Mouse (Mus musculus): ENCODE results near the gene Ppdpf. TPM values are rescaled to one million over a fixed set of nuclear protein-coding genes. Genes with fewer than 3 reads are reported as not detected.

The Ppdpf gene
- polyA plus RNA-seq, 1 experiment from 2014 or later = 101 TPM

- peaks cover 51% of the 10 kb centered on the region for H3K27me3 ChIP-seq
- ATAC-seq (ENCODE audit: low read depth) = peak; percentile 74
- H3K4me3 ChIP-seq (replicated peaks) = no peak overlapping the region
- WGBS (ENCODE audit: insufficient replicate concordance) = 64% methylated on average over 4 of the region's 4 CpGs
- 0 out of 2 replicates have a peak overlapping the region, but pooled peaks have one; percentile 8 for H3K4me2 ChIP-seq
- DNase-seq = no peak
- H3K9ac ChIP-seq = no peak overlapping the region
- no peaks in the 10 kb centered on the region for H3K36me3 ChIP-seq
- no peaks in the 10 kb centered on the region for H3K9me3 ChIP-seq (replicated peaks)
- no peak overlapping the region for H3K27ac ChIP-seq
- peaks cover 20% of the 10 kb centered on the region for H3K4me1 ChIP-seq (replicated peaks)
Observed at GRCm38 (mm10) chr2:181196628-181197300, 9.7 kb downstream of the Ppdpf start.

GRCm38 (mm10) chr2:181201606-181202005 is 14.6 kb downstream of the Ppdpf start:
- no peak for ATAC-seq (ENCODE audit: low read depth)
- DNase-seq = no peak
- no peak overlapping the region for H3K4me3 ChIP-seq (replicated peaks)
- peaks cover 46% of the 10 kb centered on the region for H3K4me1 ChIP-seq (replicated peaks)
- peaks cover 50% of the 10 kb centered on the region for H3K27me3 ChIP-seq
- no peaks in the 10 kb centered on the region for H3K36me3 ChIP-seq
- WGBS (ENCODE audit: insufficient replicate concordance) = 46% methylated on average over 3 of the region's 3 CpGs
- no peaks in the 10 kb centered on the region for H3K9me3 ChIP-seq (replicated peaks)
- no peak overlapping the region for H3K4me2 ChIP-seq
- H3K9ac ChIP-seq = no peak overlapping the region; the same call in 1 of the 2 replicates
- no peak overlapping the region for H3K27ac ChIP-seq

- H3K27ac ChIP-seq = no peak within 1 kb of the TSS
- H3K36me3 ChIP-seq = no peaks in the 10 kb centered on the region
- H3K4me3 ChIP-seq (replicated peaks) = no peak within 1 kb of the TSS
- ATAC-seq (ENCODE audit: low read depth) (no peak), DNase-seq (no peak)
- H3K27me3 ChIP-seq = peaks cover 53% of the 10 kb centered on the region
- WGBS (ENCODE audit: insufficient replicate concordance) = 75% methylated on average over 3 of the region's 3 CpGs
- H3K4me2 ChIP-seq = no peak within 1 kb of the TSS
- no peak within 1 kb of the TSS; the same call in 1 of the 2 replicates for H3K9ac ChIP-seq
- no peaks in the 10 kb centered on the region for H3K9me3 ChIP-seq (replicated peaks)
- peaks cover 46% of the 10 kb centered on the region for H3K4me1 ChIP-seq (replicated peaks)
Observed at GRCm38 (mm10) chr2:181202422-181202821, 15.4 kb downstream of the Ppdpf start, which contains the start of gene Ptk6. TSS of gene Ptk6 (minus strand) at chr2:181202789.

- Histone ChIP-seq H3K9ac (no peak overlapping the region), H3K4me1 (replicated peaks) (peaks cover 50% of the 10 kb centered on the region), H3K27ac (no peak overlapping the region), H3K4me2 (no peak overlapping the region), H3K9me3 (replicated peaks) (no peaks in the 10 kb centered on the region), H3K36me3 (no peaks in the 10 kb centered on the region), H3K4me3 (replicated peaks) (no peak overlapping the region), H3K27me3 (peaks cover 58% of the 10 kb centered on the region)
- ATAC-seq (ENCODE audit: low read depth) = no peak
- no peak for DNase-seq
- 64% methylated on average over 6 of the region's 6 CpGs for WGBS (ENCODE audit: insufficient replicate concordance)
Observed at GRCm38 (mm10) chr2:181202886-181203285, 15.8 kb downstream of the Ppdpf start.

- H3K4me3 ChIP-seq (replicated peaks) = peak overlapping the region; percentile 35
- H3K4me2 ChIP-seq = peak overlapping the region; percentile 69
Observed at GRCm38 (mm10) chr2:181205678-181206077, 18.6 kb downstream of the Ppdpf start.

GRCm38 (mm10) chr2:181206118-181206517 is 19.1 kb downstream of the Ppdpf start:
- H3K27me3 ChIP-seq = peaks cover 53% of the 10 kb centered on the region
- DNase-seq = peak; percentile 76
- WGBS (ENCODE audit: insufficient replicate concordance) = 25% methylated on average over 9 of the region's 9 CpGs

More at GRCm38 (mm10) chr2:181205678-181206077, 18.6 kb downstream of the Ppdpf start:
- WGBS (ENCODE audit: insufficient replicate concordance) = 55% methylated on average over 5 of the region's 5 CpGs
- H3K9me3 ChIP-seq (replicated peaks) = no peaks in the 10 kb centered on the region
- H3K27me3 ChIP-seq = peaks cover 53% of the 10 kb centered on the region
- H3K9ac ChIP-seq = peak overlapping the region; percentile 64
- H3K36me3 ChIP-seq = no peaks in the 10 kb centered on the region
- peak; percentile 8 for DNase-seq
- H3K4me1 ChIP-seq (replicated peaks) = peaks cover 51% of the 10 kb centered on the region
- H3K27ac ChIP-seq = peak overlapping the region; percentile 87
- peak; percentile 81 for ATAC-seq (ENCODE audit: low read depth)

GRCm38 (mm10) chr2:181212389-181213020 is 25.5 kb downstream of the Ppdpf start:
- DNase-seq (no peak), ATAC-seq (ENCODE audit: low read depth) (0 out of 2 replicates have a peak, but pooled peaks have one; percentile 5)
- no peak overlapping the region for H3K27ac ChIP-seq
- H3K9ac ChIP-seq = peak overlapping the region; percentile 42
- H3K4me2 ChIP-seq = peak overlapping the region; percentile 66
- peaks cover 71% of the 10 kb centered on the region for H3K27me3 ChIP-seq
- no peaks in the 10 kb centered on the region for H3K36me3 ChIP-seq
- WGBS (ENCODE audit: insufficient replicate concordance) = 4% methylated on average over 34 of the region's 34 CpGs
- H3K9me3 ChIP-seq (replicated peaks) = no peaks in the 10 kb centered on the region
- peaks cover 38% of the 10 kb centered on the region for H3K4me1 ChIP-seq (replicated peaks)
- peak overlapping the region; percentile 42 for H3K4me3 ChIP-seq (replicated peaks)

More at GRCm38 (mm10) chr2:181206118-181206517, 19.1 kb downstream of the Ppdpf start:
- peak; percentile 99 for ATAC-seq (ENCODE audit: low read depth)
- H3K9ac ChIP-seq = peak overlapping the region; percentile 64
- no peaks in the 10 kb centered on the region for H3K36me3 ChIP-seq
- H3K27ac ChIP-seq = peak overlapping the region; percentile 87
- peak overlapping the region; percentile 35 for H3K4me3 ChIP-seq (replicated peaks)
- peaks cover 51% of the 10 kb centered on the region for H3K4me1 ChIP-seq (replicated peaks)
- H3K4me2 ChIP-seq = peak overlapping the region; percentile 69
- H3K9me3 ChIP-seq (replicated peaks) = no peaks in the 10 kb centered on the region

GRCm38 (mm10) chr2:181213021-181213445 is 26.0 kb downstream of the Ppdpf start, which contains the start of gene Srms:
TSS of gene Srms (minus strand) at chr2:181213185.
- 3% methylated on average over 17 of the region's 17 CpGs for WGBS (ENCODE audit: insufficient replicate concordance)
- peak within 1 kb of the TSS; percentile 42 for H3K9ac ChIP-seq
- H3K9me3 ChIP-seq (replicated peaks) = no peaks in the 10 kb centered on the region
- ATAC-seq (ENCODE audit: low read depth) (peak; percentile 71), DNase-seq (peak; percentile 22)
- peak within 1 kb of the TSS; percentile 42 for H3K4me3 ChIP-seq (replicated peaks)
- peaks cover 32% of the 10 kb centered on the region for H3K4me1 ChIP-seq (replicated peaks)
- H3K36me3 ChIP-seq = no peaks in the 10 kb centered on the region
- peaks cover 65% of the 10 kb centered on the region for H3K27me3 ChIP-seq
- no peak within 1 kb of the TSS for H3K27ac ChIP-seq
- peak within 1 kb of the TSS; percentile 66 for H3K4me2 ChIP-seq

GRCm38 (mm10) chr2:181216037-181216436 is 29.0 kb downstream of the Ppdpf start:
- Histone ChIP-seq H3K9ac (peak overlapping the region; percentile 13; the same call in 1 of the 2 replicates), H3K36me3 (no peaks in the 10 kb centered on the region), H3K4me3 (replicated peaks) (no peak overlapping the region), H3K27me3 (peaks cover 67% of the 10 kb centered on the region), H3K4me2 (no peak overlapping the region), H3K27ac (no peak overlapping the region), H3K9me3 (replicated peaks) (no peaks in the 10 kb centered on the region), H3K4me1 (replicated peaks) (peaks cover 50% of the 10 kb centered on the region)
- WGBS (ENCODE audit: insufficient replicate concordance) = 57% methylated on average over 6 of the region's 6 CpGs
- DNase-seq = no peak
- ATAC-seq (ENCODE audit: low read depth) = peak; percentile 29; the same call in 1 of the 2 replicates

GRCm38 (mm10) chr2:181218881-181219485 is 31.9 kb downstream of the Ppdpf start:
- no peak overlapping the region for H3K27ac ChIP-seq

More at GRCm38 (mm10) chr2:181218881-181219485, 31.9 kb downstream of the Ppdpf start:
- WGBS (ENCODE audit: insufficient replicate concordance) = 30% methylated on average over 5 of the region's 5 CpGs
- Histone ChIP-seq H3K4me3 (replicated peaks) (no peak overlapping the region), H3K9ac (no peak overlapping the region), H3K4me1 (replicated peaks) (peaks cover 36% of the 10 kb centered on the region), H3K9me3 (replicated peaks) (no peaks in the 10 kb centered on the region), H3K27me3 (peaks cover 51% of the 10 kb centered on the region), H3K4me2 (no peak overlapping the region), H3K36me3 (no peaks in the 10 kb centered on the region)
- no peak for ATAC-seq (ENCODE audit: low read depth)
- no peak for DNase-seq

Data from liver, embryonic 13.5 days (tissue).